Mouse (Mus musculus): ENCODE data around the gene Klra17.
"Not testable (repeated sequence)": the region's sequence is repeated elsewhere in the genome, so short reads cannot be mapped to it uniquely, and the experiment has no call there.

The Klra17 gene

GRCm38 (mm10) chr6:129876549-129876948 lies at the start of gene Klra17:
TSS of gene Klra17 (minus strand) at chr6:129876672.
- DNase-seq (ENCODE audit: low spot score): no peak

GRCm38 (mm10) chr6:129917476-129917946 lies 41.0 kb upstream of the Klra17 start, which contains the start of gene Klra5:
TSS of gene Klra5 (minus strand) at chr6:129917650.
- not testable (repeated sequence) for DNase-seq (ENCODE audit: low spot score)

DNA sequence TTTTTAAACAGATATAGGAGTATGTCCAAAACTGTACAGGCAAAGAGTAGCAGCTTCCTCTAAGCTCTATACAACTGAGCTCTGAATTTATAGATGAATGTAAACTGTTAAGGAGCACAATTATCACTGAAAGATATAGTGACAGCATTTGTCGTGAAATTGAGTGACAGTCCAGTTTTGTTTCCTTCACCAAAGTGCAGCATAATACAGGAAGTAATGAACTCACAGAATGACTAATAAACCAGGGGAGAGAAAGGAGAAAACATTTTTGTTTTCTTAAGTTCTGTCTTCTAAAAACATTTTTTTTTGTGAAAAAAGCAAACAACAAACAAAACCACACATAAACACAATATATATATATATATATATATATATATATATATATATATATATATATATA lies 40.5 kb upstream of the Klra17 start:
- DNase-seq (ENCODE audit: low spot score): no peak

GRCm38 (mm10) chr6:129882525-129882924 lies 6.1 kb upstream of the Klra17 start:
- no peak for DNase-seq (ENCODE audit: low spot score)

GRCm38 (mm10) chr6:129862349-129862748 lies 14.1 kb downstream of the Klra17 start, which contains the start of gene Gm17631:
TSS of gene Gm17631 (plus strand) at chr6:129862649.
- not testable (repeated sequence) for DNase-seq (ENCODE audit: low spot score)

GRCm38 (mm10) chr6:129825559-129825958 lies 50.9 kb downstream of the Klra17 start:
- DNase-seq (ENCODE audit: low spot score): peak; percentile 51

- DNase-seq (ENCODE audit: low spot score): no peak
Measured at GRCm38 (mm10) chr6:129824004-129824403, 52.5 kb downstream of the Klra17 start.

DNA sequence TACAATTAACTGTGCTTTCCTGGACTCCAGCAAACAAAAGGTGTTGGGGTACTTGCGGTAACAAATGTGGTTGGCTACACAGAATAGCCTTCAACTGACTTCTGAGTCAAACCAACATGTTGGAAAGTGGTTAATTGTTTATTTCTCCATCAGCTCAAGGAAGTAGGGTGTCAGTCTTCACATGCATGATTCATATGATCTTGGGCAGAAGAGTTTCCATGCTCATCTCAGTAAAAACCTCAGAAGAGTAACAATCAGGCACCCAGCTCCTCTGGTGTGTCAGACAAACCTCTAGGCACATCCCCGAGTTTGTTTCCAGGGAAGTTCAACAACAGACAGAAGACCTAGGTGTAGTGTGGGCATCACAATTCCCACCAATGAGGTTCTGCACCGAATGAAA lies 58.7 kb downstream of the Klra17 start:
- DNase-seq (ENCODE audit: low spot score): no peak

DNA sequence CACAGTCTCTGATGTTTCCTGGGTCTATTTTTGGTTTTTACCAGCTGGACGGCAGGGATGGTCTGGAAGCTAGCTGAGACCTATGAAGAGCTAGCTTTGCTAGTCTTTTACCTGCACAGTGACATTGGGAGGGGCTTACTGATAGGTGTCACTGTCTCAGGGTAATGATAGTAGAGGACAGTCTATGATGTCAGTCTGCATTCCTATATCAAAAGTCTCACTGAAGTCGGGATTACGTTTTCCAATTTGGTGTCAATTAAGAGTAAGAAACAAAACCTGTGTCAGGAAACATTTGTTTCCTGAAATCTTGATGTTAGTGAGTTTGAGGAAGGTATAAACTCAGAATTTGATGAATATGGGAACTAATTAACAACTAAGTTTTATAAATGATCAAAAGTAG lies 92.3 kb downstream of the Klra17 start, which contains the start of gene Gm156:
TSS of gene Gm156 (minus strand) at position 101 of the 400 bp plus-strand sequence.
- not testable (repeated sequence) for DNase-seq (ENCODE audit: low spot score)

All from adipocyte (in vitro differentiated cells).